Mouse (Mus musculus) splenic B cell, adult 2 months (primary cell): ENCODE measurements around the gene Reck.

ENCODE experiments used
- DNase-seq: peaks from one replicate; pipeline ENCODE4 v3.0.0-alpha.2; 2011; ENCODE audit warnings: low read depth, low spot score
- H3K27me3 ChIP-seq: 2 replicates; pipeline ENCODE4 v1.6.1; 2012; ENCODE audit warnings: mild to moderate bottlenecking, low read length, moderate library complexity, mixed read lengths; ENCODE audit not compliant: control insufficient read depth, poor library complexity, insufficient read depth, severe bottlenecking
- H3K36me3 ChIP-seq: 2 replicates; pipeline ENCODE4 v1.6.1; 2012; ENCODE audit warnings: mild to moderate bottlenecking, low read length, moderate library complexity, mixed read lengths; ENCODE audit not compliant: control insufficient read depth, poor library complexity, insufficient read depth, severe bottlenecking

Gene Reck

DNA sequence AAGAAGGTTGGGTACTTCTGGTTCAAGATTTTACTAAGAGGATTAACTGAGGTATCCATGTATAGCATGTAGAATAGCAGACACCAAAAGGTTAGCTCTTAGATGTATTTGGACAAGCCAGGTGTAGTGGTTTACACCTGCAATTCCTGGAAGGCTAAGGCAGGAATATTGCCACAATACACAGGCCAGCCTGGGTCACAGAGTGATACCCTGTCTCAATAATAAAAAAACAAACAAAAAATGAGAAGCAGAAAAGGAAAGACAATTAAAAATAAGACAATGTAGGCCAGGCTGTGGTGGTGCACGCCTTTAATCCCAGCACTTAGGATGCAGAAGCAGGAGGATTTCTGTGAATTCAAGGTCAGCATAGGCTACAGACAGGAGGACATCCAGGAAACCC is 1.9 kb downstream of the Reck start:
- no peaks in the 10 kb centered on the region for H3K36me3 ChIP-seq
- DNase-seq, result no peak
- no peaks in the 10 kb centered on the region for H3K27me3 ChIP-seq

DNA sequence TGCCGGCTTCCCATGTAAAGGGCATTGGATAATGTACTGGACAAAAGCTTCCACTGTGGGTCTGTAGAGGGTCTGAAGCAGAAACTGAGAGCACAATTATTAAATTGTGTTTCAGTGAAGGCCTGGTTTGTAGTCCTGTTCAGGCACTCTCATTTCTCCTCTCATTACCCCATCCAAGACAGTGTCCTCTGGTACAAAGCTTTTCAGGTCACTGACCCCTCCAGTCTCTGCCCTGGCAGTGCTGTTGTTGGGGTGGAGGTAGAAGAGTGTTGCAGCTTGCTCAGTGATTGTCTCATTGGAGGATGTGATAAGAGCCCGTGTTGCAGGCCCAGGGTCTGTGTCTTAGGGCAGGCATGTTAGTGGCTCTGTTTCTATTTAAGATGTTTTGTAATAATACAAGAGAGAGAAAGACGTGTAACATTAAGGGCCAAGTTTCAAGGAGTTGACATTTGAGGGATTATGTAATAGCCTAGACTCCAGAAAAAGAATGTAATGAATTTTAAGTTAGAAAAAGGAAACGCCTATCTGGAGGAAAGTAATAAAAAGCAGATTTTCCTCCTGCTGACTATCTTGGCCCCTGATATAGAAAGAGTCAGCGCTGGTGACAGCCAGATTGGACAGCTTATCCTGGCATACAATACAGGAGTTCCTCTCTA is 2.9 kb downstream of the Reck start:
- no peak for DNase-seq
- Histone ChIP-seq H3K36me3 (no peaks in the 10 kb centered on the region), H3K27me3 (no peaks in the 10 kb centered on the region)

DNA sequence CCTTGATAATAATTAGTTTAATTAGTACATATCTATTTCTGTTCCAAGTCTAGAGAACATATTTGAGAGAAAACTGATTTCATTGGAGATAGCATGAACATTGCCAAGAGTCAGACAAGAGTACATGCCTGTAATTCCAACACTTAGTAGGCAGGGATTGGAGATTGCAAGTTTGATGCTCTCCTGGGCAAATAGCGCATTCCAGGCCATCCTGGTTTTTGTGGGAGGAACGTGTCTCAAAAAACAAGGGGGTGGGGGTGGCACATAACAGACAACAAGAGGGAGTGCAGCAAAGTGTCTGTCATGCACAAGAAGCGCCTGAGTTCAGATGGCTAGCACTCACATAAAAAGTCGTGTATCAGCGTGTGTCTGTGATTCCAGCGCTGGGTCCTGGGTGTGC is 4.2 kb downstream of the Reck start:
- no peak for DNase-seq
- H3K27me3 ChIP-seq, result no peaks in the 10 kb centered on the region

DNA sequence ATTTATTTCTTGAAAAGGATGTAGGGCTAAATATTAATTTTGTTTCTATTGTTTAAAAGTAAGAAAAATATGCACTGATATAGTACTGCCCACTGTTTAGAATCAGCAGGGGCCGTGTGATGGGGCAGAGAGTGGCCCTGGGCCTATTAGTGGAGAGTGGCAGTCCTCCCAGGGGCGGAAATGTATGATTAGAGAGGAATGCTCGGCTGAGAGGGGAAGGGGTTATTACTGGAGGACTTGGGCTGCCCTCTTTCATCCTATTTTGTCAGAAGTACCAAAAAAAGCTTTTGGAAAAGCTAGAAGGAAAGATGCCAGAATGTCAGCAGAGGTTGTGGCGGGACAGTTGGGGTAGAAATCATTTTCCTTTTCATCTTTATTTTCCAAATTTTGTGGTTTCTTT is 8.9 kb downstream of the Reck start:
- no peaks in the 10 kb centered on the region for H3K27me3 ChIP-seq
- no peak for DNase-seq
- H3K36me3 ChIP-seq, result no peaks in the 10 kb centered on the region

More for the DNA sequence above, 4.2 kb downstream of the Reck start:
- H3K36me3 ChIP-seq, result no peaks in the 10 kb centered on the region

DNA sequence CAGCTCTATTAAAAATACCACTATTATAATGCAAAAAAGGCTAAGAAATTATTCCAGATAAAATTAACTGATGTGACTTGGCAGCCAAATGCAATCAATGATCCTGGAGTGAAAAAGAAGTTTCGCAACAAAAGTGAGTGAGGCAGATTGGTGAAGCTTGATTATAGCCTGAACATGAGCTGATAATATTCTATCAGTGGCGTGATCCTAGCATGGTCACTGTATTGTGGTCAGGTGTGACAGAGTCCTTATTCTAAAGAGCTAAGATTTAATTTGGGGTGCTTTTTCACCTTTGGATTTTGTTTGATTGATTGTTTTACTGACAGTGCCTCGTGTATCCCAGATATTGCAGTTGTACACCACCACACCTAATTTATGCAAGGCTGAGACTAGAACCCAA is 15.9 kb downstream of the Reck start:
- Histone ChIP-seq H3K27me3 (no peaks in the 10 kb centered on the region), H3K36me3 (no peaks in the 10 kb centered on the region)
- no peak for DNase-seq

DNA sequence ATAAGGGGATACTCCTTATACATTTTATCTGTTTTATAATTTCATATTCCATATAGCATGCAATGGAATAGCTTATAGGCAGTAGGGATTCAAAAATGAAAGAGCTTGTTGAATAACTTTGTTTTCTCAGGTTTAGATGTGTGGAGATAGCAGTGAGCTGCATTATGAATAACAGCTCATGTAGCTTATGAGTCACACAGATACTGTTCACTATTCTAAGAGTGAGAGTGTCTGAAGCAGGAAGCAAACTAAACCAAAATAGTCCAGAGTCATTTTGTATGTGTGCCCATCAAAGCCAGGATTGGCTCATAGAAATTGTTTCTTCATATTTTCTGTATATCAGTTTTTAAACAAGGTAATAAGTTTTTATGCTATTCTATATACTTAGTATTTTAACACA is 21.9 kb downstream of the Reck start:
- H3K27me3 ChIP-seq, result no peaks in the 10 kb centered on the region
- no peak for DNase-seq
- no peaks in the 10 kb centered on the region for H3K36me3 ChIP-seq

DNA sequence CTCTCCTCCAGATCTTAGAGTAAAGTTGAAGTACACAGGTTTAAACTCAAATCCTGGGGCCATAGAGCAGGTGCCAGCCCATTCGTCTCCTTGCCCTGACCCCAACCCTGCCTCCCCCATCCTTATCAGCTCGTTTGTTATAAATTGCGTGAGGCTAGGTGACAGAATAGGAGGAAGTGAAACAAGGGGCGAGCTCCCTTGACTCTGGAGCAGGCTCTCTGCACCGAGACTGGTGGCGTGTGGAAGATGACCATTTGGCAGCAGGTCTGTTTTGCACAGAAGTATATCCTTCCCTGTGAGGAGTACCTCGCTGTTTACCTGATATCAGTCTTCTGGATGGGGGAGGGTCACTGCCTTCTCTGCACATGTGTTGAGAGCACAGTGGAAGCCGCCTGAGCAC is 23.9 kb downstream of the Reck start:
- Histone ChIP-seq H3K27me3 (no peaks in the 10 kb centered on the region), H3K36me3 (no peaks in the 10 kb centered on the region)
- DNase-seq, result peak; percentile 44

DNA sequence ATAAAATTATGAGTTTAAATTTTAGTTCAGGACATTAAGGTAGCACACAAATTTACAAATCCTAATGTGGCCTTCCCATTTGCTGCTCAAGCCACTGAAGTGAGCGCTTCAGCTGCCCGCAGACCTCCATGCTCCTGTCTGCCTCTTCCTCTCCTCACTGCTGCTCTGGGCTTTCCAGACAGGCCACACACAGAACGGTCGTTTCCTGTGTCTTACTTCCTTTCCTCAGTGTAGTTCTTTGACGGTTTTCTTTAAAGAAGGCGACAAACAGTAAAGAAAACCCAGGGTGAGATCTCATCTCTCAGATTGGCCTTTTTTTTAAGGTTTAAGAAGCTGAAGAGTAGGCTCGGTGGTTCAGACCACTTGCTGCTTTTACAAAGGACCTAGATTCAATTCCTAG is 28.4 kb downstream of the Reck start:
- Histone ChIP-seq H3K36me3 (no peaks in the 10 kb centered on the region), H3K27me3 (no peaks in the 10 kb centered on the region)
- DNase-seq, result no peak

DNA sequence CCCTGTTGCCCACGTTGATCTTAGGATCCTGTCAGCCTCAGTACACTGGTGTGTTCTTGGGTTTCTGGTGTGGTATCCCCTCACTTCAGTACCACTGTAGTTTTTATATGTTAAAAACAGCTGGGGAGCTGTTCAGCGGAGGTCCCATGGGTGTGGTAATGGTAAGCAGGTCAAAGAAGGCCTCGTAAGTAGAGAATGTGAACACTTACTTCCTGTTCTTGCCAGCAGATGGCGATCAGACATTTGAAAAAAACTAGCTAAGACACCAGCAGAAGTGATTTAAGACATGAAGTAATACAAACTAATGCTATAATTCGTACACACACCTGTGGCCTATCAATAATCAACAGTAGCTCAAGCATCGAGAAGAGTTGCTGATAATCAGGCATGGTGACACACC is 31.1 kb downstream of the Reck start:
- DNase-seq, result peak; percentile 81
- H3K27me3 ChIP-seq, result no peaks in the 10 kb centered on the region
- H3K36me3 ChIP-seq, result no peaks in the 10 kb centered on the region

DNA sequence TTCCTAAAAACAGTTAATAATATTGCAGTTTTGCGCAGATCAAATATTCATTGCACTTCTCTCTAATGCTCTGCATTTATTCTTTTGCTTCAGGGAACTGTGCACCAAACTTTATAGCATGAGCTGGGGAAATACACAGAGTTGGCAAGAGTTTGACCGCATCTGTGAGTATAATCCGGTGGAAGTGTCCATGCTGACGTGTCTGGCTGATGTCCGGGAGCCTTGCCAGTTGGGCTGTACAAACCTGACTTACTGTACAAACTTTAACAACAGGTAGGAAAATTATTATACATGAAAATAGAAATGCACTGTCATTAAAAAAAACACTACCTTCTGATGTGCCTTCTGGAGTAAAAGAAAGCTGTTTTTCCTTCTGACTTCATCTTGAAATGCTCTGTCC is 42.9 kb downstream of the Reck start:
- DNase-seq, result no peak
- no peaks in the 10 kb centered on the region for H3K27me3 ChIP-seq

DNA sequence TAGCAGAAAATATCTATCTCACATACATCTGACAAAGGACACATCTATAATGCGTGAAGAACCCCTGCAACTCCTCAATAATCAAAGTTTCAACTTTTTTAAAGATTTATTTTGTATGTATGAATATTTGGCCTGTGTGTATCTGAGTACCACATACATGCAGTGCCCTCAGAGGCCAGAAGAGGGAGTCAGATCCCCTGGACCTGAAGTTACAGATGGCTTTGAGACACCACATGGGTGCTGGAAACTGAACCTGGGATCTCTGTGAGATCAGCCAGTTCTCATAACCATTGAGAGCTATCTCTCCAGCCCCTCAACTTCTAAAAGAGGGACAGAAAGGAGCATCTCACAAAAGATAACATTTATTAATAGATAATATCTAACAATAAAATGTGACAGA is 45.3 kb downstream of the Reck start:
- DNase-seq, result no peak
- no peaks in the 10 kb centered on the region for H3K27me3 ChIP-seq
- no peaks in the 10 kb centered on the region for H3K36me3 ChIP-seq

More for the DNA sequence above, 42.9 kb downstream of the Reck start:
- no peaks in the 10 kb centered on the region for H3K36me3 ChIP-seq

DNA sequence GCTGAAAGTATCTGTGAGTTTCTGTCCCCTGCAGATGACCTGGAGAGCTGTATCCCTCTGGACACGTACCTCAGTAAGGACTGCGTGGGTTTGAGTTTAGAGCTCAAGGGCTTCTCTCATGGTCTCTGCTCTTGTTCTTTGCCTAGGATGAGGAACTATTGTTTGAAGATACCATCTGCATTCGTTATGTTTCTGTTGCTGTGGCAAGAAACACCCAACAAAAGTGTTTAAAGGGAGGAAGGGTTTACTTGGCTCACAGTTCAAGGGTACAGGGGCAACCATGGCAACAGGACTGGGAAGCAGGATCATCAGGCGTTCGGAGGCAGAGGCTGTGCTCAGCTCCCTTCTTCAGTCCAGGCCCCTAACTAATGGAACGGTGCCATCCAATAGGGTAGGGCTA is 49.8 kb downstream of the Reck start:
- Histone ChIP-seq H3K27me3 (no peaks in the 10 kb centered on the region), H3K36me3 (no peaks in the 10 kb centered on the region)
- no peak for DNase-seq

DNA sequence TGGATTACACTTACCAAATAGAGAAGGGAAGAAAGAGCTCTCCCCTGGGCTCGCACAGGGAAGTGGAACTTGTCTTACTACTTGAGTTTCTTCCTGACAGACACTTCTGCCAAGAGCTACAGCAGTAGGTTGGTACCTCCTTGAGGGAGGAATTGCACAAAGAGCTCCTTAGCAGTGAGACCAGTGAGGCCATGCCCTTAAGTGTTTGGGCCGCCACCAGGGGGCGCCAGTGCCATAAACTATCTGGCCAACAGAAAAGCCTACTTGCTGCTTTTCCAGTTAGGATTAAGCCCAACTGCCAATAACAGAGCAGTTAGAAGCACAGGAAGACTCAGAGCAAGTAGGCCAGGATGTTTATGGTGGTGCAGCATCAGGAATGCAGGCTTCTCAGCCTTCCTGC is 50.4 kb downstream of the Reck start:
- DNase-seq, result peak; percentile 88
- H3K36me3 ChIP-seq, result no peaks in the 10 kb centered on the region
- H3K27me3 ChIP-seq, result no peaks in the 10 kb centered on the region

DNA sequence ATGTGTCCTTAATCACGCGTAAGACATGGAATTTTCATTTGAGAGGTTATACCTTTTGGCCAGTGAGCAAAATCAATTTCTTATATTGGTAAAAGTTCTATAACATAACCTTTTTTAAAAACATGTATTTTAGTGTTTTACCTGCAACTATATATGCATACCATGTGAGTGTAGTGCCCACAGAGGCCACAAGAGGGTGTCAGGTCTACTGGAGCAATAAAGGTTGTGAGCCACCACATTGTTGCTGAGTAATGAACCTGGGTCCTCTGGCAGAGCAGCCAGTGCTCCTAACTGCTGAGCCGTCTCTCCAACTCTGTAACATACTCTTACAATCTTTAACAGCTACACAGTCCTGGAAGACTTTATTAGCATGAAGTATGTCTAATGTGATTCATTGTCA is 52.5 kb downstream of the Reck start:
- no peaks in the 10 kb centered on the region for H3K36me3 ChIP-seq
- H3K27me3 ChIP-seq, result no peaks in the 10 kb centered on the region
- DNase-seq, result peak; percentile 63

DNA sequence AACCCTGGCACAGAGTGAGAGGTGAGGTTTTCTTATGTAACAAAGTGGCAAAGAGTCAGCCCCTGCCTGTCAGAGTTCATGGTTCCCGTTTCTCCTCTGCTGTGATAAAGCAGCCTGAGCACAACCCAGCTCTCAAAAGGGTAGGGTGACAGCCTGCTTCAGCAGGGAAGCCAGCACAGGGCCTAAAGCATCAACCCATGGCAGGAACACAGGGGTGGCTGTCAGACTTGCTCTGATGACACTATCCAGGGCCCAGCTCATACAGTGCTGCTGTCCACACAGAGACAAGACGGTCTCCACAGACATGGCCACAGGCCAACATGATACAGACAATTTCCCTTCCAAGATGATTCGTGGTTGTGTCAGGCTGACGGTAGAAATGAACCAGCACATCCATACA is 56.5 kb downstream of the Reck start:
- Histone ChIP-seq H3K27me3 (no peaks in the 10 kb centered on the region), H3K36me3 (no peaks in the 10 kb centered on the region)
- DNase-seq, result no peak

DNA sequence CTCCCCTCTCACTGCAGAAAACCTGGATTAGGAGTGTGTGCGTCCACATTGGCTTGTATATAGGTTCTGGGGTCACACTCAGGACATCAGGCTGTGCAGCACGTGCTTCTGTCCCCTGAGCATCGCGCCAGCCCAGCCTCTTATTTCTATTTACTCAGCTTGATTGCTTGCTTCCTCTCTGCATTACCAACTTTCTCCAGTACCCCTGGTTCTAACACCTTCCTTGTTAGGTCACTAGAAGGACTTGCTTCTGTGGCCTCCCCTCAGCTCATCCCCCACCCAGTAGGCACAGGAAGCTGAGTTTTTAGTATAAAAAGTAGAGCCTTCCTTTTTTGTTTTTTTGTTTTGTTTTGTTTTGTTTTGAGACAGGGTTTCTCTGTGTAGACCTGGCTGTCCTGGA is 60.9 kb downstream of the Reck start:
- Histone ChIP-seq H3K27me3 (no peaks in the 10 kb centered on the region), H3K36me3 (no peaks in the 10 kb centered on the region)
- no peak for DNase-seq
